Mouse (Mus musculus) lung, embryonic 14.5 days (tissue): Measurements from ENCODE around the gene Itgb6. TPM values are rescaled to one million over a fixed set of nuclear protein-coding genes. Genes with fewer than 3 reads are reported as not detected.

Source experiments
- ATAC-seq: fragments of 200-750 bp; cut with Nextera tagmentation; 2 replicates; pipeline ENCODE4 v1.8.0; 2017; ENCODE audit warnings: mild to moderate bottlenecking, moderate TSS enrichment, moderate library complexity; ENCODE audit not compliant: insufficient read depth
- DNase-seq: peaks from one replicate; pipeline ENCODE4 v3.0.0-alpha.2; 2015
- H3K27ac ChIP-seq: fragments of 300-500 bp; sonication (generic); 2 replicates; pipeline ENCODE4 v1.5.1; 2014; ENCODE audit warnings: low read depth, mild to moderate bottlenecking, moderate library complexity
- H3K27me3 ChIP-seq: fragments of 300-500 bp; sonication (generic); 2 replicates; pipeline ENCODE4 v1.6.1; 2014; ENCODE audit warnings: low read length, control low read depth; ENCODE audit not compliant: insufficient read depth
- H3K36me3 ChIP-seq: fragments of 300-500 bp; sonication (generic); 2 replicates; pipeline ENCODE4 v1.6.1; 2014; ENCODE audit warnings: control low read depth; ENCODE audit not compliant: insufficient read depth
- H3K4me1 ChIP-seq: fragments of 300-500 bp; sonication (generic); 2 replicates; pipeline ENCODE4 v1.6.1; 2014; ENCODE audit warnings: antibody characterized with exemption, control low read depth; ENCODE audit not compliant: insufficient read depth
- H3K4me2 ChIP-seq: fragments of 300-500 bp; sonication (generic); 2 replicates; pipeline ENCODE4 v1.6.1; 2014; ENCODE audit warnings: mild to moderate bottlenecking
- H3K4me3 ChIP-seq: fragments of 300-500 bp; sonication (generic); 2 replicates; pipeline ENCODE4 v1.5.1; 2014; ENCODE audit warnings: low read depth, low read length
- H3K9ac ChIP-seq: fragments of 300-500 bp; sonication (generic); 2 replicates; pipeline ENCODE4 v1.6.1; 2014
- H3K9me3 ChIP-seq: fragments of 300-500 bp; sonication (generic); 2 replicates; pipeline ENCODE4 v1.6.1; 2016; ENCODE audit warnings: low read depth, low read length, control low read depth
- CTCF ChIP-seq: IDR thresholded peaks from 2 replicates; pipeline ENCODE4 v1.5.1; 2016; ENCODE audit warnings: antibody characterized with exemption, low read depth
- WGBS: fragments of 180-500 bp; shearing (Covaris S2); extraction: QIAGEN DNeasy Blood & Tissue Kit; methylation state at CpG from one replicate; pipeline ENCODE4 v1.1.7; 2014; 5-methylcytosine and 5-hydroxymethylcytosine counted together
- polyA plus RNA-seq: library from polyadenylated mRNA; unstranded; fragments of >200 nt; fragmentation: Nextera tagmentation; extraction: Ambion mirVana; gene quantifications from 2 replicates; pipeline ENCODE4 v1.2.1, GENCODE M21; 2014

Gene Itgb6
- polyA plus RNA-seq, 1 experiment from 2014 or later: 5.5 TPM

GRCm38 (mm10) chr2:60714475-60714874, 8.0 kb downstream of the Itgb6 start:
- H3K4me3 ChIP-seq: no peak overlapping the region
- H3K9me3 ChIP-seq: no peaks in the 10 kb centered on the region
- no peak overlapping the region for H3K9ac ChIP-seq
- no peak overlapping the region for H3K27ac ChIP-seq
- ATAC-seq: no peak
- no peak for TF ChIP-seq CTCF
- no peaks in the 10 kb centered on the region for H3K36me3 ChIP-seq
- 38% methylated on average over 7 of the region's 7 CpGs for WGBS
- peak; percentile 21 for DNase-seq
- no peak overlapping the region for H3K4me2 ChIP-seq
- no peaks in the 10 kb centered on the region for H3K27me3 ChIP-seq
- H3K4me1 ChIP-seq: peaks cover 11% of the 10 kb centered on the region

- no peaks in the 10 kb centered on the region for H3K27me3 ChIP-seq
- no peak for TF ChIP-seq CTCF
- H3K4me2 ChIP-seq: no peak overlapping the region
- H3K4me1 ChIP-seq: peaks cover 11% of the 10 kb centered on the region
- H3K36me3 ChIP-seq: no peaks in the 10 kb centered on the region
- DNase-seq (no peak), ATAC-seq (no peak)
- no peak overlapping the region for H3K27ac ChIP-seq
- 36% methylated on average over 8 of the region's 8 CpGs for WGBS
- H3K9ac ChIP-seq: no peak overlapping the region
- H3K4me3 ChIP-seq: no peak overlapping the region
- no peaks in the 10 kb centered on the region for H3K9me3 ChIP-seq
Measured at GRCm38 (mm10) chr2:60713857-60714256, 8.6 kb downstream of the Itgb6 start.

- no peaks in the 10 kb centered on the region for H3K27me3 ChIP-seq
- ATAC-seq (no peak), DNase-seq (no peak)
- no peaks in the 10 kb centered on the region for H3K9me3 ChIP-seq
- H3K9ac ChIP-seq: no peak overlapping the region
- 61% methylated on average over 5 of the region's 5 CpGs for WGBS
- no peaks in the 10 kb centered on the region for H3K36me3 ChIP-seq
- H3K4me1 ChIP-seq: peaks cover 11% of the 10 kb centered on the region
- no peak for TF ChIP-seq CTCF
- no peak overlapping the region for H3K4me3 ChIP-seq
- no peak overlapping the region for H3K27ac ChIP-seq
- H3K4me2 ChIP-seq: no peak overlapping the region
Measured at GRCm38 (mm10) chr2:60712891-60713290, 9.6 kb downstream of the Itgb6 start.

- no peak for DNase-seq
- peaks cover 11% of the 10 kb centered on the region for H3K4me1 ChIP-seq
- H3K36me3 ChIP-seq: no peaks in the 10 kb centered on the region
- H3K27ac ChIP-seq: no peak overlapping the region
- no peak for TF ChIP-seq CTCF
- WGBS: 49% methylated on average over 6 of the region's 6 CpGs
- no peak overlapping the region for H3K9ac ChIP-seq
- no peak for ATAC-seq
- no peak overlapping the region for H3K4me2 ChIP-seq
- no peak overlapping the region for H3K4me3 ChIP-seq
- H3K27me3 ChIP-seq: no peaks in the 10 kb centered on the region
- H3K9me3 ChIP-seq: no peaks in the 10 kb centered on the region
Measured at GRCm38 (mm10) chr2:60712483-60712882, 10.0 kb downstream of the Itgb6 start.

GRCm38 (mm10) chr2:60711098-60711880, 11.2 kb downstream of the Itgb6 start:
- H3K36me3 ChIP-seq: no peaks in the 10 kb centered on the region
- no peak overlapping the region for H3K9ac ChIP-seq
- no peak overlapping the region for H3K4me3 ChIP-seq
- no peaks in the 10 kb centered on the region for H3K9me3 ChIP-seq
- no peak for DNase-seq
- peak overlapping the region; percentile 63; the same call in 1 of the 2 replicates for H3K27ac ChIP-seq
- no peaks in the 10 kb centered on the region for H3K27me3 ChIP-seq
- H3K4me2 ChIP-seq: no peak overlapping the region
- 73% methylated on average over 7 of the region's 7 CpGs for WGBS
- TF ChIP-seq CTCF: no peak
- peaks cover 11% of the 10 kb centered on the region for H3K4me1 ChIP-seq
- ATAC-seq: no peak

GRCm38 (mm10) chr2:60710317-60710716, 12.1 kb downstream of the Itgb6 start:
- H3K36me3 ChIP-seq: no peaks in the 10 kb centered on the region
- no peak for DNase-seq
- TF ChIP-seq CTCF: no peak

GRCm38 (mm10) chr2:60708671-60709070, 13.8 kb downstream of the Itgb6 start:
- Histone ChIP-seq H3K27me3 (no peaks in the 10 kb centered on the region), H3K4me1 (no peaks in the 10 kb centered on the region), H3K9me3 (no peaks in the 10 kb centered on the region), H3K36me3 (no peaks in the 10 kb centered on the region), H3K4me3 (no peak overlapping the region), H3K27ac (no peak overlapping the region), H3K4me2 (no peak overlapping the region), H3K9ac (no peak overlapping the region)
- 29% methylated on average over 3 of the region's 3 CpGs for WGBS
- TF ChIP-seq CTCF: no peak
- DNase-seq (no peak), ATAC-seq (no peak)

More at GRCm38 (mm10) chr2:60710317-60710716, 12.1 kb downstream of the Itgb6 start:
- H3K4me1 ChIP-seq: peaks cover 8% of the 10 kb centered on the region
- H3K27ac ChIP-seq: no peak overlapping the region
- no peak overlapping the region for H3K4me3 ChIP-seq
- H3K27me3 ChIP-seq: no peaks in the 10 kb centered on the region
- H3K9me3 ChIP-seq: no peaks in the 10 kb centered on the region
- no peak overlapping the region for H3K9ac ChIP-seq
- no peak for ATAC-seq
- no peak overlapping the region for H3K4me2 ChIP-seq
- WGBS: 70% methylated on average over 4 of the region's 4 CpGs
